Mouse (Mus musculus) gastrocnemius, postnatal 25 days (tissue): ENCODE data around the gene Pkhd1. TPM values are rescaled to one million over a fixed set of nuclear protein-coding genes. Genes with fewer than 3 reads are reported as not detected.

Experiments used
- total RNA-seq, 2 experiments: library from RNA; stranded (reverse); gene quantifications; 1 replicate in 1 of 2; 2 replicates in 1 of 2; pipeline ENCODE4 v1.2.3; 2021

The Pkhd1 gene
- total RNA-seq, 2 experiments from 2014 or later = 0.10 to 0.13 TPM

Other genes with a start within 250 kb of the Pkhd1 start
- not detected for gene Il17a, start 112.8 kb upstream of the Pkhd1 start, total RNA-seq
- gene Il17f, start 172.6 kb upstream of the Pkhd1 start, total RNA-seq = not detected
- 1 to 10 TPM; 2.3 to 3.0 TPM for gene Mcm3, start 202.2 kb upstream of the Pkhd1 start, total RNA-seq